Comparison of ENCODE assay signal across 9 mouse cellular contexts in genomic region chr13:107371616-107372582, GRCm38 (mm10).
DNase-seq lines count a peak whose midpoint lies in the region; ATAC-seq lines count a peak whose summit lies in the region.
"Had no signal": no experiment of that assay in that cellular context is flagged by ENCODE, and none has a peak within 500 bp of the region (broad histone marks: within the 10 kb centered on the region; RNA-seq: fewer than 3 reads in every experiment).

No protein-coding gene starts in this region.

- no peaks in the 10 kb centered on the region for H3K4me1 ChIP-seq in forebrain, embryonic 13.5 days
- H3K4me1 ChIP-seq: midbrain, embryonic 13.5 days had no signal

- no peak overlapping the region for H3K9ac ChIP-seq in forebrain, embryonic 13.5 days
- H3K9ac ChIP-seq: midbrain, embryonic 13.5 days had no signal

- no peak overlapping the region for H3K4me3 ChIP-seq in forebrain, embryonic 13.5 days
- H3K4me3 ChIP-seq: midbrain, embryonic 13.5 days had no signal

- no peak for ATAC-seq in forebrain, embryonic 13.5 days
- ATAC-seq in megakaryocyte, adult 5-6 weeks (ENCODE audit: poor library complexity, severe bottlenecking): no peak
- ATAC-seq: midbrain, embryonic 13.5 days had no signal

- H3K36me3 ChIP-seq in forebrain, embryonic 13.5 days (ENCODE audit: poor library complexity, severe bottlenecking): no peaks in the 10 kb centered on the region
- H3K36me3 ChIP-seq: midbrain, embryonic 13.5 days had no signal

- 41% methylated on average over 17 of the region's 17 CpGs for WGBS in forebrain, embryonic 13.5 days

- no peak overlapping the region for H3K4me2 ChIP-seq in forebrain, embryonic 13.5 days
- H3K4me2 ChIP-seq: midbrain, embryonic 13.5 days had no signal

- no peaks in the 10 kb centered on the region for H3K9me3 ChIP-seq in forebrain, embryonic 13.5 days (replicated peaks)
- H3K9me3 ChIP-seq: midbrain, embryonic 13.5 days had no signal

- H3K27me3 ChIP-seq in forebrain, embryonic 13.5 days: no peaks in the 10 kb centered on the region
- H3K27me3 ChIP-seq: midbrain, embryonic 13.5 days had no signal

- no peak overlapping the region for H3K27ac ChIP-seq in forebrain, embryonic 13.5 days
- H3K27ac ChIP-seq: midbrain, embryonic 13.5 days had no signal

- DNase-seq in embryo, embryonic 10 days (ENCODE audit: low spot score): peak; percentile 36
- DNase-seq in embryo, embryonic 9.5 days (ENCODE audit: extremely low spot score): no peak
- DNase-seq in ES-CJ7 (ENCODE audit: low read depth, low spot score): peak; percentile 36
- peak; percentile 10 for DNase-seq in embryo, embryonic 10.5 days (ENCODE audit: low spot score)
- DNase-seq in kidney, postnatal 25 days: peak; percentile 43 to 53
- DNase-seq in c-Kit-positive CD71-positive TER-119-positive erythroid progenitor cells, embryonic 14.5 days (ENCODE audit: low spot score): no peak

Comparison
In these comparisons a context has a peak if more than half of its experiments do, and no peak if none do; other contexts are left out.
1. DNase-seq: peak in embryo, embryonic 10 days (single experiment), ES-CJ7 (single experiment), embryo, embryonic 10.5 days (single experiment) and kidney, postnatal 25 days (2 of 2); none in embryo, embryonic 9.5 days (single experiment) and c-Kit-positive CD71-positive TER-119-positive erythroid progenitor cells, embryonic 14.5 days (single experiment).